Mouse (Mus musculus): ENCODE measurements around the gene Ddx19a.
"Not testable (repeated sequence)": the region's sequence is repeated elsewhere in the genome, so short reads cannot be mapped to it uniquely, and the experiment has no call there.

Ddx19a gene

DNA sequence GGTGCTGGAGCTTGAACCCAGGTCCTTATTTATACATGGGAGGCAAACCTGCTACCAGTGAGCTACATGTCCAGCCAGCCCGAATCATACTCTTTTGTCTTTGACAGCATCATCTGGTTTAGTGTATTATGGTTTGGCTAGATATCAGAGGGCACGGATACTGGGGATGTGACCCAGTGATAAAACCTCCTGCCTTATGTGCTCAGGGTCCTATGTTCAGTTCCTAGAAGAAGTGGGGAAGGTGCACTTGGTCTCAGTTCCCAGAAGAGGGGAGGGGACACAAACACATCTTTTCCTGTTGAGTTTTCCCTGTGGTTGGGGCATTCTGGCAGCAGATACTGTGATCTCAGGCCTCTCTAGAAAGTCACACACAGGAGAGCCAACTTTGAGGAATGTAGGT is 64.3 kb downstream of the Ddx19a start:
- DNase-seq (ENCODE audit: low read depth, low spot score) = no peak

DNA sequence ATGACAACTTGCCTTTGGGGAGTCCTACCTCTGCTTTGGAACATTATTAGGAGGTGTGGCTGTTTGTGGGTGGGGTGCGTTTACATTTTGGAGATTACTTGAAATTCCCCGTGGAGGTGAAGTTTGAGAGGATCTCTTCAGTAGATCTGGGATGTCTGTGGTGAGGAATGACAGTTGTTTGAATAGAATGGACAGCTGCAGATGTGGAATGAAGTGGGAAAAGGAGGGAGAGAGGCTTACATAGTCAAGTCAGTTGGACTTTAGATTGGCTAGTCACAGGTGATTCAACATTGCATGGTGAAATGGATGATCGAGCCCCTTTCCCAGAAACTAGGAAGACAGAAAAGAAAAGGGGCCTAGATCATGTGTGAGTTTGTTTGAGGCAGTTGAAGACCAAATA is 65.2 kb downstream of the Ddx19a start:
- DNase-seq (ENCODE audit: low read depth, low spot score) = no peak

DNA sequence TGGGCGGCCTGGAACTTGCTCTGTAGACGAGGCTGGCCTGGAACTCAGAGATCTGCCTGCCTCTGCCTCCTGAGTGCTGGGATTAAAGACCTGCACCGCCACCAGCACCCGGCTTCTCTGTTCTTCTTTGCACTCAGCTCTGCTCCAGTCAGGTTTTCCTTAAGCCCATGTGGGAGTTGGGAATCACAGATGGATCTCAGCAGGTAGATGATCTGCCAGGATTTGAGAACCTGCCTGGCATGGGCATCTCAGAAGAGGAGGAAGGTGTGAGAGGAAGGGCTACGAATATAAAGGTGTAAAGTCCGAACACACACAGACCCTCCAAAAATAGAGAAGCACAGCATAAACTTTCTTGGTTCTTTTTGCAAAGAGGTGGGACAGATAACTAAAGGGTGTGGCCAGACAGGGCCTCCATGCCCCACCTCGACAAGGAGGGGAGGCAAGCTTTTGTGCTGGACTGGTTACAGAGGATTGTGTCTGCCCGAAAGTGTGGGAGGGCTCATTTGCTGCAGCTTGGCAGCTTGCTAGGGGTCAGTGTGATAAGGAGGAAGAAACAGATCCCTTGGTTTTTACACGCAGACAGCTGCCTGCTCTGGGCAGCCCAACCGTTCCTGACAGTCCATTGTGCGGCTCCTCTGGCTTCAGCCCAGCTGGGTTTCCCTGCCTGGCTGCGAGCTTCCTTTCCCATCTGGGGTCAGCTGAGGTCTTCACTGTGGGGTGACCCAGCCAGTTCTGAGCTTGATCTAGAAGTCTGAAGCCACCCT is 66.2 kb downstream of the Ddx19a start:
- no peak for DNase-seq (ENCODE audit: low read depth, low spot score)

DNA sequence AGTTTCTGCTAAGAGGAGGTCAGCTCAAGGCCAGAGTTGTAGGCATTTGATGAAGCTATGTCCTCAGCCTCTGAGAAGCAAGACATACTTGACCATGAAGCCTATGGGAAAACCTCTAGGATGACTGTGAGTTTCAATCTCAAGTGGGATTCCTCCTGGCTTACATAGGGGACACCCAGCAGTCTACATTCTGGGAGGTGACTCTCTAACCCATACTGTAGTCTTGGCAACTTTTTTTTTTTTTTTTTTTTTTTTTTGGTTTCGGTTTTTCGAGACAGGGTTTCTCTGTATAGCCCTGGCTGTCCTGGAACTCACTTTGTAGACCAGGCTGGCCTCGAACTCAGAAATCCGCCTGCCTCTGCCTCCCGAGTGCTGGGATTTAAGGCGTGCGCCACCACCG is 67.9 kb downstream of the Ddx19a start:
- DNase-seq (ENCODE audit: low read depth, low spot score) = not testable (repeated sequence)

DNA sequence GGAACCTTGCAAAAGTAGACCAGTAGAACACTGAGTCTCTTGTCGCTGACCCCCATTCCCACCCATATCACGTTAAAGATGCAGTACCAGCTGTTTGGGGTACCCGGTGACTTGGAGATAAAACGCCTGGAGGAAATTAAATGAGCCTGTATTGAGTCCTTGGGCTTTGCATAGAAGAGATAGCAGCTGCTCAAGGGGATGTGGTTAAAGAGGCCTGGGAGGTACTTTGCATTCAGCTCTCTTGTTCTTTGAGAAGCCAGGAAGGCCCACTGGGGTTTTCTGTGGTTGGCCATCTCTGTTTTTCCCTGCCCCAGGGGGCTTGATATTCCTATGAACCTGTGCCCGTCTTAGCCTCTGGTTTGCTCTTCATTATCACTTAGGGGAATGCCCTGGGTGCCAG is 68.5 kb downstream of the Ddx19a start:
- DNase-seq (ENCODE audit: low read depth, low spot score) = peak; percentile 59

DNA sequence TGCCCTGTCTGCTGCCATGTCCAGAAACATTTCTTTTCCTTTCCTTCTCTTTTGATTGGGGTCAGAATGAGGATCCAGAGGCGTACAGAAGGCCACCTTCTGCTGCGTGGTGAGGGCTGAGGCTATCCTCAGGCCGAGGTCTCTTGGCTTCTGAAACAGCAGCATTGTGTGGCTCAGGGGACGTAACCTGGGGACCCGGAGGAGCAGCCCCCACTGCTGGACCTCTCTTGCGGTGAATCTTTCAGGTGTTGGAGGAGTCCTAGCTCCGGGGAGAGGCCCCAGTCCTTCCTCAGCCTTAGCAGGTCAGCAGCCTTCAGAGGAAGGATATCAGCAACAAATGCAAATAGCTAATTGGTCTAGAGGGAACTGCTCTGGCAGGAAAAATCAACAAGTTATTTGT is 69.2 kb downstream of the Ddx19a start:
- DNase-seq (ENCODE audit: low read depth, low spot score) = no peak

- DNase-seq (ENCODE audit: low read depth, low spot score) = no peak
Measured at GRCm38 (mm10) chr8:110926690-110927089, 70.9 kb downstream of the Ddx19a start.

- DNase-seq (ENCODE audit: low read depth, low spot score) = no peak
Measured at GRCm38 (mm10) chr8:110925691-110926140, 71.9 kb downstream of the Ddx19a start.

All from CD4-positive helper T cell, adult 2 months (primary cell).